Mouse (Mus musculus): Measurements from ENCODE around the gene Hcn4.

- no peak for TF ChIP-seq CTCF (IDR thresholded peaks at IDR 0.05; ENCODE audit: borderline replicate concordance, insufficient read depth, low read depth, low read length)
- no peak for TF ChIP-seq POLR2A (IDR thresholded peaks at IDR 0.05; ENCODE audit: borderline replicate concordance, insufficient read depth, low read length)
Measured at GRCm38 (mm10) chr9:58802802-58803201, 20.4 kb upstream of the Hcn4 start.
